Mouse (Mus musculus) frontal cortex, adult (tissue): ENCODE measurements at regions not wholly inside any gene's neighbourhood (a gene's known extent, or its start where the extent isn't known, plus 50 kb on each side); places are given as distances from the start of the nearest gene placed in this dataset.

ENCODE experiments used
- ATAC-seq: cut with Nextera tagmentation; 2 replicates; pipeline ENCODE4 v1.9.2; 2017; ENCODE audit warnings: mild to moderate bottlenecking, moderate library complexity, mixed read lengths; ENCODE audit not compliant: low TSS enrichment

- ATAC-seq = no peak
Measured at GRCm38 (mm10) chr3:144324974-144325373, 120.0 kb upstream of the Lmo4 start.

- peak; percentile 51; the same call in 1 of the 2 replicates for ATAC-seq
Measured at GRCm38 (mm10) chr3:144323524-144323923, 118.5 kb upstream of the Lmo4 start.

- peak; percentile 50 for ATAC-seq
Measured at GRCm38 (mm10) chr3:144319468-144320205, 114.6 kb upstream of the Lmo4 start.

- ATAC-seq = peak; percentile 76
Measured at GRCm38 (mm10) chr3:144318761-144319467, 113.9 kb upstream of the Lmo4 start.

- no peak for ATAC-seq
Measured at GRCm38 (mm10) chr3:144310748-144311147, 105.7 kb upstream of the Lmo4 start.

- no peak for ATAC-seq
Measured at GRCm38 (mm10) chr3:144308616-144309015, 103.6 kb upstream of the Lmo4 start.

GRCm38 (mm10) chr3:144307557-144307956 is 102.5 kb upstream of the Lmo4 start:
- ATAC-seq = no peak

- ATAC-seq = no peak
Measured at GRCm38 (mm10) chr3:144305456-144305855, 100.4 kb upstream of the Lmo4 start.

- no peak for ATAC-seq
Measured at GRCm38 (mm10) chr3:144304924-144305323, 99.9 kb upstream of the Lmo4 start.

GRCm38 (mm10) chr3:144302626-144303025 is 97.6 kb upstream of the Lmo4 start:
- no peak for ATAC-seq

GRCm38 (mm10) chr3:144301068-144301467 is 96.0 kb upstream of the Lmo4 start:
- ATAC-seq = no peak

- ATAC-seq = no peak
Measured at GRCm38 (mm10) chr3:144299239-144299638, 94.2 kb upstream of the Lmo4 start.

- ATAC-seq = peak; percentile 74
Measured at GRCm38 (mm10) chr3:144289489-144289888, 84.5 kb upstream of the Lmo4 start.

GRCm38 (mm10) chr3:144286100-144286499 is 81.1 kb upstream of the Lmo4 start:
- no peak for ATAC-seq

- ATAC-seq = no peak
Measured at GRCm38 (mm10) chr3:144284326-144284725, 79.3 kb upstream of the Lmo4 start.

GRCm38 (mm10) chr3:144273115-144273514 is 68.1 kb upstream of the Lmo4 start:
- no peak for ATAC-seq

- peak; percentile 93 for ATAC-seq
Measured at GRCm38 (mm10) chr3:144270206-144270605, 65.2 kb upstream of the Lmo4 start.

- ATAC-seq = no peak
Measured at GRCm38 (mm10) chr3:144264554-144264953, 59.5 kb upstream of the Lmo4 start.

GRCm38 (mm10) chr3:144260886-144261285 is 55.9 kb upstream of the Lmo4 start:
- no peak for ATAC-seq

GRCm38 (mm10) chr3:144257714-144258517 is 52.9 kb upstream of the Lmo4 start:
- ATAC-seq = no peak

GRCm38 (mm10) chr3:144257196-144257595 is 52.2 kb upstream of the Lmo4 start:
- ATAC-seq = no peak
